Mouse (Mus musculus): ENCODE data around the gene Trmt112.

Trmt112 gene

GRCm38 (mm10) chr19:6948186-6948585, 38.7 kb downstream of the Trmt112 start:
- DNase-seq (ENCODE audit: low read depth, low spot score) = no peak

DNA sequence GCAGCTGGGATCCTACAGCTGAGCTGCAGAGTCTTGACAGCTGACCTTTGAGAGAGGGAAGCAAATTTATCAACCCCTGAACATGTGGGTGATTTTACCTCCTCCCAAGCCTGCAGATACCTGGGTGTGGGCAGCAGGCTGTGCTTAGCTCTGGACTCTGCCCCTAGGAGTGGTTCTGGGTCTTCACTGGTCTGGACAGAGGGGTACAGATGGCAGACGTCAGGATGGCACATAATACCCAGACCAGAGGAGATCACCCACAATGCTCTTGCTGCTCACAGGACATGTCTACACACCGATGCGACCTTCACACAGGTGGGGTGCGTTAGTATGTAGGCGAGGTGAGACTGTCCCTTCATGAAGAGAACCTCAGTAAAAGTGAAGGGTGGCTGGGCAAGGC, 40.0 kb downstream of the Trmt112 start:
- DNase-seq (ENCODE audit: low read depth, low spot score) = no peak

DNA sequence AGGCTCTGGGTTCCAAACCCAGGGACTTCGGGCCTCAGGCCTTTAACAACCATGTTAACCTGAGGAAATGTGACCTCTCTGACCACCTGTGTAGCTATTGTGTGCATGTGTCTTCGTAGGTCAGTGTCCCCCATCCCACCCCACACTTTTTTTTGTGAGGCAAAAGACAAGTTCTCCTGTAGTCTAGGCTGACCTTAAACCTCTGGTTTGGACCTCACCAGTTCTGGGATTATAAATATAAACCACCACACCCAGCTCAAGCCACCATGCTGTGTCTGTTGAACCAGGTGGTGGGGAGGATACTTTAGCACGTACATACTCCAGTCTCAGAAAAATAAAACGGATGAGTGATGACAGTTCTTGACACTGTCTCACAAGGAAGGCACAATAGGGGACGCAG, 40.5 kb downstream of the Trmt112 start:
- no peak for DNase-seq (ENCODE audit: low read depth, low spot score)

- DNase-seq (ENCODE audit: low read depth, low spot score) = peak; percentile 83
Measured at GRCm38 (mm10) chr19:6950613-6951153, 41.2 kb downstream of the Trmt112 start.

GRCm38 (mm10) chr19:6951381-6951968, 42.0 kb downstream of the Trmt112 start:
- DNase-seq (ENCODE audit: low read depth, low spot score) = peak; percentile 97

DNA sequence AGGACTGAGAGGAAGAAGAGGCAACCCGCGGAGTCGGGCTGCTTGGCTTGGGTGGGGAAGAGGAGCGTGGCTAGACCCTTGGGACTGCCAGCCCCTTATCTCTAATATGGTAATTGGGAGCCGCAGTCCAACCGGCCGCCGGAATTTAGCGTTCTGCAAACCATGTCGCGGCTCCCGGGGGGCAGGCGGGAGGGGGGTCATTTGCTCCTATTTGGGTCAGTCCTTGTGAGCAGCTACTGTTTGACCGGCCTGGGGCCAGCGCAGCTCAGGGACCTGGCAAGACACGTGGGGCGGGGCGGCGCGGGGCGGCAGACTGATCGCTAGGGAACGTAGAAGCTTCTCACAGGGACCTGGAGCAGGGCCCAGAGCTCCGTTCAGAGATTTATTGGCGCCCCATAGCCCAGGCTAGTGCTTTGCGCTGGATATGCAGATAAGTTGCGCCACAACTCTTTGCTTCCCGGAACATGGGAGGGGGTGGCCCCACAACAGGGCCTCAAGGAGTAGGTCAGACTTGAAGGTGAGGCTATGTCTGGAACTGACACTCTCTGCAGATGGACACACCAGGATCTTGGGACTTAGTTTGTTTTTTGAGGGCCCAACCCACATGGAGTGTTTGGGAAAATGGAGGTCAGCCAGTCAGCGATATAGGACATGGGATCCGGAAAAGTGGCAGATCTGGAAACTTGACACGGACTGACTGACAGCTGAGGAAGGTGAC, 42.7 kb downstream of the Trmt112 start:
- DNase-seq (ENCODE audit: low read depth, low spot score) = peak; percentile 63

DNA sequence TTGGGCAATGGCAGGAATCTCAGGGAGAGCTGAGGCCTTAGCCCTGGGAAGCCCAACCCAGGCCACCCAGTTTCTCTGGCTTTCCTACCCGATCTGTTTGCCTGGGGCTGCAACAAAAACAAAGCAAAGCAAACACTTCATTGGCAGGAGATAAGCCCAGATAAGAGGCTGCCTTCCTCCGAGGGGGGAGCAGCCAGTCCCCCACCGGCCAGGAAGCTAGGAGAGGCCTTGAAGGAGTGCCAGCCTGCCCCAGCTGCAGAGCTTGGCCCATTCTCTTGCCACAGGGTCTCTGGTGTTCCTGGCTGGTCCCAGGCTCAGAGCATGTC, 43.2 kb downstream of the Trmt112 start:
- DNase-seq (ENCODE audit: low read depth, low spot score) = no peak

- DNase-seq (ENCODE audit: low read depth, low spot score) = no peak
Measured at GRCm38 (mm10) chr19:6954046-6954445, 44.5 kb downstream of the Trmt112 start.

GRCm38 (mm10) chr19:6955424-6955823, 45.9 kb downstream of the Trmt112 start:
- no peak for DNase-seq (ENCODE audit: low read depth, low spot score)

DNA sequence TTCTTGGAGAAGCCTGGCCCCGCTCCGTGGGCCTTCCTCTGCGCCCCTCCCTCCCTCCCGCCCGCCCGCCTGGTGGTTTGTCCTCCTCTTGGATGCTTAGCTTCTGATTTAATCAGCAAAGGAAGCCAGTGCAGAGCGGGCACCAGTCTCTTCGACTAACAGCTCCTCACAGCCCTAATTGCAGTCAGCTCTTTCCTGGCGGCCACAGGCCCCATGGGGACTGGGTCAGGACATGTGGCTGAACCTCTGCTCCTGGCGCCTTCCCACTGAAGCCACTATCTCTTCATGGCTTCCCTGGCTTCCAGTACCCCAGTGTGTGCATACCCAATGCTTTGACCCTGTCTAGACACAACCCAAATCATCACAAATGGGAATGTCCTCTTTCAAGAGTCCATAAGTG, 47.0 kb downstream of the Trmt112 start:
- no peak for DNase-seq (ENCODE audit: low read depth, low spot score)

Measured in R1 (cell line).